Mouse (Mus musculus): ENCODE measurements around the gene Vcpkmt. TPM values are rescaled to one million over a fixed set of nuclear protein-coding genes. Genes with fewer than 3 reads are reported as not detected.
A peak's percentile ranks its signal among the peaks of the same experiment; 100 is the strongest.
"Not testable (repeated sequence)": the region's sequence is repeated elsewhere in the genome, so short reads cannot be mapped to it uniquely, and the experiment has no call there.

Vcpkmt gene
- 20.8 and 21.5 TPM in 2 replicates for polyA plus RNA-seq (2015; fragmentation: Nextera tagmentation; extraction: Ambion mirVana)

- Histone ChIP-seq H3K27me3 (ENCODE audit: insufficient read depth, low read length) (no peaks in the 10 kb centered on the region), H3K4me2 (ENCODE audit: low read length) (peak within 1 kb of the TSS; percentile 90), H3K9me3 (replicated peaks; ENCODE audit: low read length) (no peaks in the 10 kb centered on the region), H3K9ac (ENCODE audit: low read depth, low read length) (peak within 1 kb of the TSS; percentile 87), H3K27ac (peak within 1 kb of the TSS; percentile 62), H3K4me1 (replicated peaks; ENCODE audit: insufficient read depth, low read length) (0 out of 2 replicates have a peak, but pooled peaks cover 14% of the 10 kb centered on the region), H3K4me3 (replicated peaks; ENCODE audit: low read depth, low read length) (peak within 1 kb of the TSS; percentile 80), H3K36me3 (ENCODE audit: insufficient read depth, low read length) (peaks cover 22% of the 10 kb centered on the region)
- TF ChIP-seq CTCF (IDR thresholded peaks at IDR 0.05; ENCODE audit: low read depth) = no peak
- under 1% methylated on average over 56 of the region's 56 CpGs for WGBS
- peak; percentile 97 for DNase-seq (ENCODE audit: low spot score)
- ATAC-seq (replicated peaks; ENCODE audit: low FRiP score, low read depth) = peak; percentile 93
These were observed at the start of gene Vcpkmt for GRCm38 (mm10) chr12:69582613-69583269. Gene Vcpkmt (minus strand): TSS chr12:69583028.

GRCm38 (mm10) chr12:69618590-69618989, 35.8 kb upstream of the Vcpkmt start:
- WGBS = 89% methylated on average over 5 of the region's 5 CpGs

GRCm38 (mm10) chr12:69604367-69604766, 21.5 kb upstream of the Vcpkmt start:
- no peak overlapping the region for H3K9ac ChIP-seq (ENCODE audit: low read depth, low read length)
- ATAC-seq (replicated peaks; ENCODE audit: low FRiP score, low read depth) (no peak), DNase-seq (ENCODE audit: low spot score) (peak; percentile 66)
- WGBS = 70% methylated on average over 2 of the region's 2 CpGs
- H3K9me3 ChIP-seq (replicated peaks; ENCODE audit: low read length) = no peaks in the 10 kb centered on the region
- no peak overlapping the region for H3K4me3 ChIP-seq (replicated peaks; ENCODE audit: low read depth, low read length)
- no peaks in the 10 kb centered on the region for H3K27me3 ChIP-seq (ENCODE audit: insufficient read depth, low read length)
- no peak overlapping the region for H3K27ac ChIP-seq
- no peak for TF ChIP-seq CTCF (IDR thresholded peaks at IDR 0.05; ENCODE audit: low read depth)
- H3K36me3 ChIP-seq (ENCODE audit: insufficient read depth, low read length) = peaks cover 5% of the 10 kb centered on the region; the same call in 1 of the 2 replicates
- H3K4me2 ChIP-seq (ENCODE audit: low read length) = no peak overlapping the region
- H3K4me1 ChIP-seq (replicated peaks; ENCODE audit: insufficient read depth, low read length) = no peaks in the 10 kb centered on the region

More at GRCm38 (mm10) chr12:69618590-69618989, 35.8 kb upstream of the Vcpkmt start:
- peaks cover 21% of the 10 kb centered on the region; the same call in 1 of the 2 replicates for H3K36me3 ChIP-seq (ENCODE audit: insufficient read depth, low read length)
- H3K4me1 ChIP-seq (replicated peaks; ENCODE audit: insufficient read depth, low read length); H3K9me3 ChIP-seq (replicated peaks; ENCODE audit: low read length); DNase-seq (ENCODE audit: low spot score); H3K9ac ChIP-seq (ENCODE audit: low read depth, low read length); H3K4me3 ChIP-seq (replicated peaks; ENCODE audit: low read depth, low read length); ATAC-seq (replicated peaks; ENCODE audit: low FRiP score, low read depth); H3K27ac ChIP-seq; H3K27me3 ChIP-seq (ENCODE audit: insufficient read depth, low read length); H3K4me2 ChIP-seq (ENCODE audit: low read length): not testable (repeated sequence)

GRCm38 (mm10) chr12:69597446-69597845, 14.6 kb upstream of the Vcpkmt start:
- Histone ChIP-seq H3K4me2 (ENCODE audit: low read length) (no peak overlapping the region), H3K27me3 (ENCODE audit: insufficient read depth, low read length) (no peaks in the 10 kb centered on the region), H3K27ac (no peak overlapping the region), H3K9ac (ENCODE audit: low read depth, low read length) (no peak overlapping the region), H3K9me3 (replicated peaks; ENCODE audit: low read length) (no peaks in the 10 kb centered on the region), H3K36me3 (ENCODE audit: insufficient read depth, low read length) (peaks cover 5% of the 10 kb centered on the region; the same call in 1 of the 2 replicates), H3K4me1 (replicated peaks; ENCODE audit: insufficient read depth, low read length) (no peaks in the 10 kb centered on the region), H3K4me3 (replicated peaks; ENCODE audit: low read depth, low read length) (no peak overlapping the region)
- WGBS = 92% methylated on average over 4 of the region's 4 CpGs
- ATAC-seq (replicated peaks; ENCODE audit: low FRiP score, low read depth) (no peak), DNase-seq (ENCODE audit: low spot score) (no peak)
- TF ChIP-seq CTCF (IDR thresholded peaks at IDR 0.05; ENCODE audit: low read depth) = no peak

GRCm38 (mm10) chr12:69593130-69593529, 10.3 kb upstream of the Vcpkmt start:
- no peaks in the 10 kb centered on the region for H3K4me1 ChIP-seq (replicated peaks; ENCODE audit: insufficient read depth, low read length)
- no peak overlapping the region for H3K4me2 ChIP-seq (ENCODE audit: low read length)
- no peaks in the 10 kb centered on the region for H3K9me3 ChIP-seq (replicated peaks; ENCODE audit: low read length)
- H3K27ac ChIP-seq = no peak overlapping the region
- no peak for DNase-seq (ENCODE audit: low spot score)
- no peaks in the 10 kb centered on the region for H3K27me3 ChIP-seq (ENCODE audit: insufficient read depth, low read length)
- no peak for TF ChIP-seq CTCF (IDR thresholded peaks at IDR 0.05; ENCODE audit: low read depth)
- no peak overlapping the region for H3K4me3 ChIP-seq (replicated peaks; ENCODE audit: low read depth, low read length)
- WGBS = 94% methylated on average over 5 of the region's 5 CpGs
- H3K9ac ChIP-seq (ENCODE audit: low read depth, low read length) = no peak overlapping the region
- no peak for ATAC-seq (replicated peaks; ENCODE audit: low FRiP score, low read depth)
- peaks cover 7% of the 10 kb centered on the region; the same call in 1 of the 2 replicates for H3K36me3 ChIP-seq (ENCODE audit: insufficient read depth, low read length)

GRCm38 (mm10) chr12:69583270-69583629, 422 bp upstream of the Vcpkmt start:
- Histone ChIP-seq H3K9me3 (replicated peaks; ENCODE audit: low read length) (no peaks in the 10 kb centered on the region), H3K27ac (peak overlapping the region; percentile 62; the same call in 1 of the 2 replicates), H3K4me3 (replicated peaks; ENCODE audit: low read depth, low read length) (peak overlapping the region; percentile 80), H3K27me3 (ENCODE audit: insufficient read depth, low read length) (no peaks in the 10 kb centered on the region), H3K9ac (ENCODE audit: low read depth, low read length) (peak overlapping the region; percentile 87), H3K4me1 (replicated peaks; ENCODE audit: insufficient read depth, low read length) (0 out of 2 replicates have a peak, but pooled peaks cover 14% of the 10 kb centered on the region), H3K4me2 (ENCODE audit: low read length) (peak overlapping the region; percentile 90), H3K36me3 (ENCODE audit: insufficient read depth, low read length) (peaks cover 17% of the 10 kb centered on the region)
- TF ChIP-seq CTCF (IDR thresholded peaks at IDR 0.05; ENCODE audit: low read depth) = no peak
- ATAC-seq (replicated peaks; ENCODE audit: low FRiP score, low read depth) = 0 out of 2 replicates have a peak, but pooled peaks have one; percentile 18
- WGBS = 34% methylated on average over 5 of the region's 5 CpGs
- no peak for DNase-seq (ENCODE audit: low spot score)

All from kidney, postnatal 0 days (tissue).